Mouse (Mus musculus) ES-Bruce4 (cell line): Measurements from ENCODE around the gene Syngr1.

Source experiments
- CTCF ChIP-seq: IDR thresholded peaks from one replicate; pipeline ENCODE4 v1.8.1; 2011; ENCODE audit warnings: low read depth, low read length
- POLR2A ChIP-seq: IDR thresholded peaks from one replicate; pipeline ENCODE4 v1.8.1; 2011; ENCODE audit warnings: low read length; ENCODE audit not compliant: insufficient read depth

DNA sequence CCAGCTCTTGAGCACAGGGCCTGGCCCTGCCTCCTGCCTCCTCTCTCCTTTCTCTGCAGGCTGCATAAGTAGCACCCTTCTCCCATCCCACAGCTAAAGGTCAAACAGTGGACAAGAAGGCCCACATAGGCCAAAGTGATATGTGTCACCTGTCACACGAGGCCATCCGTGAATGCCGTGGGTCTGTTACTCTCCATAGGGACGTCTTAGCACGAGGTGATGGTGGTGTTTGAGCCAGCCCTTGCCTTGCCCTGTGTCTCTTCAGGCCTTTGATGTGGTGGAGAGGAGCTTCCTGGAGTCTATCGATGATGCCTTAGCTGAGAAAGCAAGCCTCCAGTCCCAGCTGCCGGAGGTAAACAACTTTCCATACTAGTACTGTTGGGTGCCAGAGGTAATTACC is 58.4 kb downstream of the Syngr1 start:
- TF ChIP-seq CTCF: no peak
- no peak for TF ChIP-seq POLR2A
